Mouse (Mus musculus): Measurements from ENCODE around the gene Zfp9. TPM values are rescaled to one million over a fixed set of nuclear protein-coding genes. Genes with fewer than 3 reads are reported as not detected.

The Zfp9 gene
- 5.6 TPM in 2 replicates for polyA plus RNA-seq (2014; fragmentation: Nextera tagmentation; extraction: Ambion mirVana)

GRCm38 (mm10) chr6:118478957-118479708 lies at the start of gene Zfp9:
Gene Zfp9 (minus strand): TSS chr6:118479320.
- DNase-seq (ENCODE audit: low spot score), result peak; percentile 72
- WGBS, result 2% methylated on average over 46 of the region's 57 CpGs
- 0 out of 2 replicates have a peak, but pooled peaks cover 7% of the 10 kb centered on the region for H3K27me3 ChIP-seq (replicated peaks; ENCODE audit: control insufficient read depth, insufficient read depth, low read length)
- H3K9me3 ChIP-seq (ENCODE audit: control insufficient read depth, low read length), result no peaks in the 10 kb centered on the region
- no peaks in the 10 kb centered on the region for H3K36me3 ChIP-seq (ENCODE audit: control insufficient read depth, insufficient read depth, low read length)
- H3K4me1 ChIP-seq (replicated peaks; ENCODE audit: control insufficient read depth, insufficient read depth, low read length), result no peaks in the 10 kb centered on the region
- peak within 1 kb of the TSS; percentile 79 for H3K4me2 ChIP-seq
- ATAC-seq (replicated peaks; ENCODE audit: low FRiP score), result peak; percentile 88
- H3K9ac ChIP-seq (ENCODE audit: low read depth, low read length), result peak within 1 kb of the TSS; percentile 69
- H3K4me3 ChIP-seq (ENCODE audit: low read depth, low read length), result peak within 1 kb of the TSS; percentile 57
- H3K27ac ChIP-seq (ENCODE audit: low read depth, low read length), result peak within 1 kb of the TSS; percentile 16; the same call in 1 of the 2 replicates

GRCm38 (mm10) chr6:118520668-118521067 lies 41.5 kb upstream of the Zfp9 start:
- no peak for DNase-seq (ENCODE audit: low spot score)
- no peak overlapping the region for H3K4me2 ChIP-seq

GRCm38 (mm10) chr6:118513335-118514012 lies 34.4 kb upstream of the Zfp9 start:
- DNase-seq (ENCODE audit: low spot score), result no peak
- Histone ChIP-seq H3K4me2 (no peak overlapping the region), H3K4me1 (replicated peaks; ENCODE audit: control insufficient read depth, insufficient read depth, low read length) (no peaks in the 10 kb centered on the region), H3K9me3 (ENCODE audit: control insufficient read depth, low read length) (no peaks in the 10 kb centered on the region), H3K27me3 (replicated peaks; ENCODE audit: control insufficient read depth, insufficient read depth, low read length) (no peaks in the 10 kb centered on the region), H3K27ac (ENCODE audit: low read depth, low read length) (no peak overlapping the region), H3K4me3 (ENCODE audit: low read depth, low read length) (no peak overlapping the region), H3K9ac (ENCODE audit: low read depth, low read length) (no peak overlapping the region), H3K36me3 (ENCODE audit: control insufficient read depth, insufficient read depth, low read length) (peaks cover 15% of the 10 kb centered on the region)
- ATAC-seq (replicated peaks; ENCODE audit: low FRiP score), result no peak
- WGBS, result 84% methylated on average over 12 of the region's 12 CpGs

More at GRCm38 (mm10) chr6:118520668-118521067, 41.5 kb upstream of the Zfp9 start:
- Histone ChIP-seq H3K27me3 (replicated peaks; ENCODE audit: control insufficient read depth, insufficient read depth, low read length) (no peaks in the 10 kb centered on the region), H3K9ac (ENCODE audit: low read depth, low read length) (no peak overlapping the region), H3K9me3 (ENCODE audit: control insufficient read depth, low read length) (no peaks in the 10 kb centered on the region), H3K4me1 (replicated peaks; ENCODE audit: control insufficient read depth, insufficient read depth, low read length) (no peaks in the 10 kb centered on the region), H3K27ac (ENCODE audit: low read depth, low read length) (no peak overlapping the region), H3K36me3 (ENCODE audit: control insufficient read depth, insufficient read depth, low read length) (peaks cover 22% of the 10 kb centered on the region), H3K4me3 (ENCODE audit: low read depth, low read length) (no peak overlapping the region)
- WGBS, result 91% methylated on average over 7 of the region's 7 CpGs
- no peak for ATAC-seq (replicated peaks; ENCODE audit: low FRiP score)

- no peaks in the 10 kb centered on the region for H3K27me3 ChIP-seq (replicated peaks; ENCODE audit: control insufficient read depth, insufficient read depth, low read length)
- no peak overlapping the region for H3K9ac ChIP-seq (ENCODE audit: low read depth, low read length)
- H3K4me3 ChIP-seq (ENCODE audit: low read depth, low read length), result no peak overlapping the region
- DNase-seq (ENCODE audit: low spot score) (no peak), ATAC-seq (replicated peaks; ENCODE audit: low FRiP score) (no peak)
- H3K27ac ChIP-seq (ENCODE audit: low read depth, low read length), result no peak overlapping the region
- H3K36me3 ChIP-seq (ENCODE audit: control insufficient read depth, insufficient read depth, low read length), result peaks cover 13% of the 10 kb centered on the region
- WGBS, result 73% methylated on average over 7 of the region's 7 CpGs
- no peaks in the 10 kb centered on the region for H3K4me1 ChIP-seq (replicated peaks; ENCODE audit: control insufficient read depth, insufficient read depth, low read length)
- no peak overlapping the region for H3K4me2 ChIP-seq
- H3K9me3 ChIP-seq (ENCODE audit: control insufficient read depth, low read length), result no peaks in the 10 kb centered on the region
Measured at GRCm38 (mm10) chr6:118499010-118499409, 19.9 kb upstream of the Zfp9 start.

- DNase-seq (ENCODE audit: low spot score), result no peak
- no peak overlapping the region for H3K4me2 ChIP-seq
- no peak overlapping the region for H3K9ac ChIP-seq (ENCODE audit: low read depth, low read length)
- no peak for ATAC-seq (replicated peaks; ENCODE audit: low FRiP score)
- no peak overlapping the region for H3K4me3 ChIP-seq (ENCODE audit: low read depth, low read length)
- 0 out of 2 replicates have a peak, but pooled peaks cover 7% of the 10 kb centered on the region for H3K27me3 ChIP-seq (replicated peaks; ENCODE audit: control insufficient read depth, insufficient read depth, low read length)
- H3K9me3 ChIP-seq (ENCODE audit: control insufficient read depth, low read length), result no peaks in the 10 kb centered on the region
- no peaks in the 10 kb centered on the region for H3K36me3 ChIP-seq (ENCODE audit: control insufficient read depth, insufficient read depth, low read length)
- no peak overlapping the region for H3K27ac ChIP-seq (ENCODE audit: low read depth, low read length)
- H3K4me1 ChIP-seq (replicated peaks; ENCODE audit: control insufficient read depth, insufficient read depth, low read length), result no peaks in the 10 kb centered on the region
- WGBS, result 77% methylated on average over 1 of the region's 1 CpGs
Measured at GRCm38 (mm10) chr6:118482125-118482524, 3.0 kb upstream of the Zfp9 start.

- no peaks in the 10 kb centered on the region for H3K36me3 ChIP-seq (ENCODE audit: control insufficient read depth, insufficient read depth, low read length)
- H3K9me3 ChIP-seq (ENCODE audit: control insufficient read depth, low read length), result no peaks in the 10 kb centered on the region
- H3K4me1 ChIP-seq (replicated peaks; ENCODE audit: control insufficient read depth, insufficient read depth, low read length), result no peaks in the 10 kb centered on the region
- 0 out of 2 replicates have a peak, but pooled peaks cover 7% of the 10 kb centered on the region for H3K27me3 ChIP-seq (replicated peaks; ENCODE audit: control insufficient read depth, insufficient read depth, low read length)
- ATAC-seq (replicated peaks; ENCODE audit: low FRiP score) (no peak), DNase-seq (ENCODE audit: low spot score) (no peak)
- H3K4me3 ChIP-seq (ENCODE audit: low read depth, low read length), result peak overlapping the region; percentile 57
- 60% methylated on average over 10 of the region's 10 CpGs for WGBS
- H3K9ac ChIP-seq (ENCODE audit: low read depth, low read length), result peak overlapping the region; percentile 69
- no peak overlapping the region for H3K27ac ChIP-seq (ENCODE audit: low read depth, low read length)
- H3K4me2 ChIP-seq, result peak overlapping the region; percentile 79
Measured at GRCm38 (mm10) chr6:118477875-118478785, 990 bp downstream of the Zfp9 start.

- H3K4me2 ChIP-seq, result no peak overlapping the region
- H3K27ac ChIP-seq (ENCODE audit: low read depth, low read length), result no peak overlapping the region
- no peaks in the 10 kb centered on the region for H3K9me3 ChIP-seq (ENCODE audit: control insufficient read depth, low read length)
- ATAC-seq (replicated peaks; ENCODE audit: low FRiP score) (no peak), DNase-seq (ENCODE audit: low spot score) (no peak)
- peaks cover 3% of the 10 kb centered on the region; the same call in 1 of the 2 replicates for H3K36me3 ChIP-seq (ENCODE audit: control insufficient read depth, insufficient read depth, low read length)
- 78% methylated on average over 15 of the region's 15 CpGs for WGBS
- H3K27me3 ChIP-seq (replicated peaks; ENCODE audit: control insufficient read depth, insufficient read depth, low read length), result no peaks in the 10 kb centered on the region
- no peak overlapping the region for H3K4me3 ChIP-seq (ENCODE audit: low read depth, low read length)
- no peaks in the 10 kb centered on the region for H3K4me1 ChIP-seq (replicated peaks; ENCODE audit: control insufficient read depth, insufficient read depth, low read length)
- H3K9ac ChIP-seq (ENCODE audit: low read depth, low read length), result no peak overlapping the region
Measured at GRCm38 (mm10) chr6:118462069-118462705, 16.9 kb downstream of the Zfp9 start.

- ATAC-seq (replicated peaks; ENCODE audit: low FRiP score) (no peak), DNase-seq (ENCODE audit: low spot score) (no peak)
- no peak overlapping the region for H3K9ac ChIP-seq (ENCODE audit: low read depth, low read length)
- 87% methylated on average over 1 of the region's 1 CpGs for WGBS
- H3K27me3 ChIP-seq (replicated peaks; ENCODE audit: control insufficient read depth, insufficient read depth, low read length), result no peaks in the 10 kb centered on the region
- H3K9me3 ChIP-seq (ENCODE audit: control insufficient read depth, low read length), result no peaks in the 10 kb centered on the region
- peaks cover 5% of the 10 kb centered on the region; the same call in 1 of the 2 replicates for H3K4me1 ChIP-seq (replicated peaks; ENCODE audit: control insufficient read depth, insufficient read depth, low read length)
- no peak overlapping the region for H3K27ac ChIP-seq (ENCODE audit: low read depth, low read length)
- no peak overlapping the region for H3K4me3 ChIP-seq (ENCODE audit: low read depth, low read length)
- no peak overlapping the region for H3K4me2 ChIP-seq
- H3K36me3 ChIP-seq (ENCODE audit: control insufficient read depth, insufficient read depth, low read length), result no peaks in the 10 kb centered on the region
Measured at GRCm38 (mm10) chr6:118457726-118458125, 21.4 kb downstream of the Zfp9 start.

Data from liver, embryonic 11.5 days (tissue).